Mouse (Mus musculus): ENCODE measurements around the gene Sidt1.
A peak's percentile ranks its signal among the peaks of the same experiment; 100 is the strongest.

Sidt1 gene

DNA sequence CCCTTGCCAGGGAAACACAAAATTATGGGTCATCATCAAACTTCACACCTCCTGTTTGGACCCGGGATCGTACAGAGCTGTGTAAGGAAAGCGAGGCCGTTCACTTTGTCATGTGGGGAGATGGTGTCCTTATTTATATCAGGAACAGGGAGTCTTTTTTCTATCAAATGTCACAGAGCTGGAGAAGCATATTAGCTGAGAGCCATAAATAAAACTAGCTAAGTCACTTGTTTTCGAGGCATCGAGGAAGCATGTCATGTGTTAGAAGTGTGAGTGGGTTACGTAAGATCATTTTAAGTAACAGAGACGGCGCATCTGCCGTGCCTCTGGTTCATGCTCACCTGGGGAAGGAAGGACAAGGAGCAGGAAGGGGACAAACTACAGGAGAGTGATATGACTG lies 83.0 kb downstream of the Sidt1 start:
- DNase-seq (ENCODE audit: low read depth, low spot score), result no peak

DNA sequence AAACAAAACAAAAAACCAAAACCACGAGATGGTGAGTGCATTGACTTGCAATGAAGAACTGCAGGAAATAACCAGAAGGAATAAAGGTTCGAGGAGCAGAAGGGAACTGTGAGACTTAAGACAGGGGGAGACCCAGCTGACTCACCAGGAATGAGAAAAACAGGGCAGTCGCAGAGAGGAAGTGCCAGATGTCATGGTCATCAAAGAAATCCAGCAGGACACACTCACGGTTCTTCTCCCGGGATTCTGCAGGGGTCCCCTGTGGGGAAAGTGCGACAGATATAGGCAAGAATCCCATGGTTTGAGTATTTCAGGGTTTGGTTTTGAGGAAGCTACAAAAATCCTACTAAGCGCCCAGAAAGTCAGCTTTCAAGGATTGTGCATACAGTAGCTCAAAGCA lies 89.7 kb downstream of the Sidt1 start:
- DNase-seq (ENCODE audit: low read depth, low spot score), result no peak

DNA sequence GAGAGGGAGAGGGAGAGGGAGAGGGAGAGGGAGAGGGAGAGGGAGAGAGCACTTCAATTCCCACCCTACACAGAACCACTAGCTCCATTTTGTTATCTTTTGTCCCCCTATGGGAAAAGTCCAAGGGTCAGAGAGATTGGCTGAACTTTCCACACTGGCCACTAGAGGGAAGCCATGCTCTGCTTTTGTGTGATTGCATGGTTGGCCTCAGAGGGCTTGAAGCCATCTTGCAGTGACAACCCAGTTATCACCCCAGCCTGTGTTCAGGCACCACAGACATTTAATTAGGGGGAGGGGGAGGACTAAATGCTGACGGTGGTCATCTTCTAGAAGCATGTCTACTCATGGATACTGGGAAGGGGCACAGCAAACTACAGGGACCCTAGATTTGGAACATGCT lies 90.4 kb downstream of the Sidt1 start:
- peak; percentile 42 for DNase-seq (ENCODE audit: low read depth, low spot score)

DNA sequence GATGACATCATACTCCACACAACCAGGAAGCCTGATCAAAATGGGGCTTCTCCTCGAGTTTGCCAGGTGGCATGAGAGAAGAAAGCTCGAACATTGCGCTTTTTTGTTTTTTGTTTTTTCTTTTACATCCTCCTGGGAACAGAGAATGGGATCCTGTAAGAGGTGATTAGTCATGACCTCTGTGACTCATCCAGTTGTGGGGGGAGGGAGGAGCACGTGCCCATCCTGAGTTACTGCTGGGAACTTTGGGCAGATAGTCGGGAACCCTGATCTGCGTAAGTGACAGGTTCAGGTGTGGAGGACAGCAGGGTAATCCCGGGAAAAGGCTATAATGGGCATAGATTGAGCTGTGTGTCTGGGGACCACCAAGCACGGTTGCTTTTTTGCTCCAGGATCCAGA lies 92.6 kb downstream of the Sidt1 start:
- no peak for DNase-seq (ENCODE audit: low read depth, low spot score)

DNA sequence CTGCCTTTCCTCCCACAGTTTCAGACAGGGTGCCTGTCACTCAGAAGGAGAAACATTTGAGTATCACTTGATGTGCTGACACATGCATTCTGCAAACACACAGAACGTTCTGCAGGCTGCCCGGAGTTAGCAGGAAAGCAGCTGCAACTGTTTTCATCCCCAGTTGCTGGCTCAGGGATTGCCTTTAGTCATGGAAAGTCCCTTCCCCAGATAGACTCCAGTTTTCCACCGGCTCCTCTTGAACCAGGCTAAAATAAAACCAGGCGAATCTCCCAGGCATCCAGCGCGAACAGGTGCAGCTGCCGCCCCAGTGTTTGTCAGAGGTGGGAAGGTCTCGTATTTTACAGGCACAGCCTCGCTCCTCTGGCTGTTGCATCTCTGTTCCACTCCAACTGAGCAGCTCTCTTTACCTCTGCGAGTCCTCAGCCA lies 94.1 kb downstream of the Sidt1 start:
- DNase-seq (ENCODE audit: low read depth, low spot score), result no peak

GRCm38 (mm10) chr16:44237836-44238235 lies 95.2 kb downstream of the Sidt1 start:
- no peak for DNase-seq (ENCODE audit: low read depth, low spot score)

DNA sequence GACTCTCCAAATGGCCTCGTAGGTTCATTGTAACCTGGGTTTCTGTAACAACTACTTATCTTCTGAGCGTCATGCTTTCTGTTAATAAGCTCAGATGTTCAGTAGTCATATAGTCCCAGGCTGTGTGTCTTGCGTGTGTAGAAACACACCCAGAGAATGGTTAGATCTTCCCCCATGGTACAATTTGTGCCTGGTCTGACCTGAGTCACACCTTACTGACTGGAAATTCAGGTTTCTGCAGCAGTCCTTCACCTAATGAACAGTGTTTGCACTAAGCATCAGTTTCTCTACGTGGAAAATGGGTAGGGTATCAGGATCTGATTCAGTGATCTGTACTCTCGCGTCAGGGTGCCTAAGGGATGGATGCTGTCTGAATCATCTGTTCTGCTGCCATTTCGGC lies 100.0 kb downstream of the Sidt1 start:
- DNase-seq (ENCODE audit: low read depth, low spot score), result no peak

- no peak for DNase-seq (ENCODE audit: low read depth, low spot score)
Measured at GRCm38 (mm10) chr16:44226706-44227291, 106.2 kb downstream of the Sidt1 start.

DNA sequence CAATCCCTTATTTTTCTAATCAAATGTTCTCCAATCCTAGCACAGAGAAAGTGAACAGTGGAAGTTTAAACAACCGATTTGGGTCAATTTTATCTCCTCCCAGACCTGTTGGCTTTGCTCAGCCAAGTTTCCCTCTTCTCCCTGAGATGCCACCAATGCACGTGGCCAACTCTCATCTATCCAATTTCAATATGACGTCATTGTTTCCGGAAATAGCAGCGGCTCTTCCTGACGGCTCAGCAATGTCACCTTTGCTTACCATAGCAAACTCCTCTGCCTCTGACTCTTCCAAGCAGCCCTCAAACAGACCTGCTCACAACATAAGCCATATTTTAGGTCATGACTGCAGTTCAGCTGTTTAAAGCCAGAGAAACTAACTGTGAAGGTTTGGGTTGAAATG lies 111.5 kb downstream of the Sidt1 start:
- no peak for DNase-seq (ENCODE audit: low read depth, low spot score)

DNA sequence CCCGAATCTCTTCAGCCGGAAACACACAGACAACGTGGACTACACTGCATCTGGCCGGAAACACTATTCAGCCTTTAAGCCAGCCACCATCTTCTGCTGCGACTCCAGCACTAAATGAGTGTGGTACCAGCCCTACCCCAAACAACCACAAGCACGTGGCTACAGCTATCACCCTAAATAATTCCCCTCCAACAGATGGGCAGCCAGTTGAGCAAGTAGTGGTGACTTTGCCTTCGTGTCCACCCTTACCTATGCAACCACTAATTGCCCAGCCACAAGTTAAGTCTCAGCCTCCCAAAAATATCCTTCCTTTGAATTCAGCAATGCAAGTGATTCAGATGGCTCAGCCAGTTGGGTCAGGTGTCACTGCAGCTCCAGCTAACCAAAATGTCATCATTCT lies 116.6 kb downstream of the Sidt1 start:
- no peak for DNase-seq (ENCODE audit: low read depth, low spot score)

GRCm38 (mm10) chr16:44215513-44215912 lies 117.5 kb downstream of the Sidt1 start:
- DNase-seq (ENCODE audit: low read depth, low spot score), result no peak

- no peak for DNase-seq (ENCODE audit: low read depth, low spot score)
Measured at GRCm38 (mm10) chr16:44212703-44213102, 120.3 kb downstream of the Sidt1 start.

DNA sequence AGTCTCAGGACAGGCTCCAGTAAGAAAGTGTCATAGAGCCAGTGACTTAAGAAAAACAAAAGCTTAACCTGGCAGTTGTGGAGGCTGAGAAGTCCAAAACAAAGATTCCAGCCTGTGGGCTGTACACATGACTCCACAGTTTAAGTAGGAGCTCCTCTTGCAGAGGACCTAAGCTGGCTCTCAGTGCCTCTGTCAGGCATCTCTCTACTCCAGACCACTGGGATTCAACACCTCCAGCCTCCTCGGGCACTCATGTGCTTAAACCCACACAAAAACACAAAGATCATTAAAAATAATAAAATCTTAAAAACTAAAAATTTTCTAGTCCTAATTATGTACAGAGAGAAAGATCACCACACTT lies 122.0 kb downstream of the Sidt1 start:
- no peak for DNase-seq (ENCODE audit: low read depth, low spot score)

- no peak for DNase-seq (ENCODE audit: low read depth, low spot score)
Measured at GRCm38 (mm10) chr16:44210156-44211053, 122.6 kb downstream of the Sidt1 start.

DNA sequence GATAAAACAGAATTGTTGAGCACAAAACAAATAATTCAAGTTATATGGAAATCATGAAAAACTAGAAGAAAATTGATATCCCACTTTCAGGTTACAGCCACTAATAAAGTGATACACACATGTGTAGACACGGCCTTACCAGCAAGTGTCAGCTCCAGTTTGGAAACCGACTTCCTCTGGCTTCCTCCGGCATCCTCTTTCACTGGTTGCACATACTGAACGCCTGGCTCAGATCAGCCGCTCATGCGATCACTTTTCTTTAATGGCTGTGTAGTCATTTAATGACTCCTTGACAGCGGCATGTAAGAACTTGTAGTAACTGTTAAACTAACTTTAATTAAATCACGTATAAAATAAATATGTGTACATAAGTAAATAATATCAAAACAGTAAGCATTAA lies 127.0 kb downstream of the Sidt1 start:
- DNase-seq (ENCODE audit: low read depth, low spot score), result no peak

DNA sequence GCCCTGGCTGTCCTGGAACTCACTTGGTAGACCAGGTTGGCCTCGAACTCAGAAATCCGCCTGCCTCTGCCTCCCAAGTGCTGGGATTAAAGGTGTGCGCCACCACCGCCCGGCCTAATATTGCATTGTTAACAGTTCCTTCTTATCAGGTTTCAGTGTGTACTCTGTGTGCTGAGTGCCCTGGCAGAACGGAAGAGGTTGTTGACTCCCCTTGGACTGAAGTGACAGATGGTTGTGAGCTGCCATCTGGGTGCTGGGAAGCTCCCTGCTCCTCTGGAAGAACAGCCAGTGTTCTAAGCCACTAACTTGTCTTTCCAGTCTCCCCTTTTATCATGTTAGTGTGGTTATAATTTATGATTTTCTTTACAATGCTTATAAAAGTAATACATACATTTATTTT lies 128.7 kb downstream of the Sidt1 start:
- no peak for DNase-seq (ENCODE audit: low read depth, low spot score)

DNA sequence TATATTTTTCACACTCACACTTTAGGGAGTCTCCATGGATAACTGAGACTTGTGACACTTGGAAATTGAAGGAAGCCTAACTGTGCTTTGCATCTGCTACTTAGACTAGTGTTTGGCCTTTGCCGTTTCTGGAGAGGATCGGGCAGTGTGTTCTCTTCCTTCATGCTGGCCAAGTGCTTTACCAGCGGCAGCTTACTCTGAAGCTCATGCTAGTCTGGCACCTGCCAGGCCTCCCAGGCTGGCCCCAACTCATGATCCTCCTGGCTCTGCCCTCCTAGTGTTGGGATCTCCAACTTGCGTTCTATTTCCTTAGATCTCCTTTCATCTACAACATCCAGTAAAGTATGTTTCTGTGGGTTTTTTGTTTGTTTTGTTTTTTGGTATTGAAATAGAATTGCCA lies 132.8 kb downstream of the Sidt1 start:
- no peak for DNase-seq (ENCODE audit: low read depth, low spot score)

- no peak for DNase-seq (ENCODE audit: low read depth, low spot score)
Measured at GRCm38 (mm10) chr16:44199066-44199703, 133.8 kb downstream of the Sidt1 start.

DNA sequence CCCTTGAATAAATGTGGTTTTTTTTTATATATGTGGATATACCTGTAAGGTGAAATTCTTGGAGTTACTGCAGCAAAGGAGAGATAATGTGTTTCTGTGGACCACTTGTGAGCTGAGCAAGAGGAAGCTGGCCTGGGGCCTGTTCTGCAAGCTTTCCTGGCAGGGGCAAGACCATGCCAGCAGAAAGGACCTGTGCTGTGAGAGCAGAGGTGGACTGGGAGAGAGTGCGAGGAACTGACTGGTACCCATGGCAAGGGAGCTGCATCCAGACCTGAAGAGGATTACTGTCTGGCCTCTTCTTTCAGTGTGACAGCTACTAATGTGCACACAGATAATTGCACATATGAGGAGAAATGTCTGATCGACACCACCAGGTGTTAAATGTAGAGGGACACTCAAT lies 142.0 kb downstream of the Sidt1 start:
- no peak for DNase-seq (ENCODE audit: low read depth, low spot score)

Measured in retina, adult 2 months (tissue).